Mouse (Mus musculus): ENCODE results near the gene Top2a. TPM values are rescaled to one million over a fixed set of nuclear protein-coding genes. Genes with fewer than 3 reads are reported as not detected.

Top2a gene
- polyA plus RNA-seq, 1 experiment from 2014 or later = 158 TPM

DNA sequence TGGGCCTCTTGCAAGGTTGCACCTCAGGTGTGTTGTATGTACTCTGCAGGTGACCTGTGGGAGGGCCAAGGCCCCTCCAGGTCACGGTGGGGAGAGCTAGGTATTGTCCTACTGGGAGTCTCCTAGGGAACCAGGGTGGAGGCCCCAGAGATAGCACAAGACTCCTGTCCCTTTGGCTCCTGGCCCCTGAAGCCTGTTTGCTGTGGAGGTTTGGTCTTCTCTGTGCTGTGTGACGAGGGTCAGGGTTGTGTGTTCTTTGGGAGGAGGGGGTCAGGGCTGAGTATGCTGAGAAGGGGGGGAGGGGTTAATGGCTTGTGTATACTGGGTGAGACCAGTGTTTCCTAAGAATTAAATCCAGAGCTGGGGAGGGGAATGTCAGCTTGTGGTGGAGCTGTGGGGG lies 70.6 kb downstream of the Top2a start:
- Histone ChIP-seq H3K4me2 (no peak overlapping the region; the same call in 1 of the 2 replicates), H3K36me3 (peaks cover 55% of the 10 kb centered on the region)

DNA sequence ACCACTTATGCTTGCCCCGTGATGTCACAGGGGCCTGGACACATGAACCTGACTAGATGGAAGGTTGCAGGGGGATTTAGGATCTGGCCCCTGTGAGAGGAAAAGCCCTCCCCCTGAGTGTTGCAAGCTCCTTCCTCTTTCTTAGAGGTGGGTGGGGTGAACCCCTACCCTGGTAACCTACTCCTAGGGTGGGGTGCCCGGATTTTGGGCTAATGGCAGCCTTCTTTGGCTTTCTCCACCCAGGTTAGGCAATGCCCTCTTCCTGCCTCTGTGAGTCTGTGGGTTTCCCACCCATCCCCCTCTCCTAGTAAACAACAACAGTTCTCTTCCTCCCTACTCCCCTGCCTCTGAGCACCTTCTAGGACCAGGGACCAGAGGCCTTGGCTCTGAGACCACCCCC lies 71.3 kb downstream of the Top2a start:
- ATAC-seq (ENCODE audit: extremely low read depth, insufficient number of reproducible peaks, low FRiP score, low TSS enrichment) = no peak
- peak overlapping the region; percentile 50 for H3K9ac ChIP-seq
- 49% methylated on average over 2 of the region's 2 CpGs for WGBS

More for the DNA sequence above, 70.6 kb downstream of the Top2a start:
- no peak for ATAC-seq (ENCODE audit: extremely low read depth, insufficient number of reproducible peaks, low FRiP score, low TSS enrichment)
- no peaks in the 10 kb centered on the region for H3K27me3 ChIP-seq (replicated peaks)
- peak overlapping the region; percentile 90 for H3K27ac ChIP-seq (replicated peaks)
- no peaks in the 10 kb centered on the region for H3K9me3 ChIP-seq
- peaks cover 81% of the 10 kb centered on the region for H3K4me1 ChIP-seq
- H3K9ac ChIP-seq = peak overlapping the region; percentile 60
- H3K4me3 ChIP-seq = no peak overlapping the region
- 20% methylated on average over 2 of the region's 2 CpGs for WGBS

GRCm38 (mm10) chr11:98952111-98952510 lies 71.9 kb downstream of the Top2a start:
- peak overlapping the region; percentile 17; the same call in 1 of the 2 replicates for H3K27ac ChIP-seq (replicated peaks)
- H3K4me3 ChIP-seq = no peak overlapping the region
- ATAC-seq (ENCODE audit: extremely low read depth, insufficient number of reproducible peaks, low FRiP score, low TSS enrichment) = no peak
- peaks cover 43% of the 10 kb centered on the region for H3K36me3 ChIP-seq
- H3K9me3 ChIP-seq = no peaks in the 10 kb centered on the region
- H3K4me2 ChIP-seq = no peak overlapping the region
- peaks cover 94% of the 10 kb centered on the region for H3K4me1 ChIP-seq
- WGBS = 85% methylated on average over 1 of the region's 1 CpGs
- H3K9ac ChIP-seq = peak overlapping the region; percentile 50; the same call in 1 of the 2 replicates
- no peaks in the 10 kb centered on the region for H3K27me3 ChIP-seq (replicated peaks)

More for the DNA sequence above, 71.3 kb downstream of the Top2a start:
- no peaks in the 10 kb centered on the region for H3K9me3 ChIP-seq
- H3K27me3 ChIP-seq (replicated peaks) = no peaks in the 10 kb centered on the region
- no peak overlapping the region for H3K4me2 ChIP-seq
- H3K4me3 ChIP-seq = no peak overlapping the region
- peak overlapping the region; percentile 17; the same call in 1 of the 2 replicates for H3K27ac ChIP-seq (replicated peaks)
- H3K36me3 ChIP-seq = peaks cover 49% of the 10 kb centered on the region
- H3K4me1 ChIP-seq = peaks cover 87% of the 10 kb centered on the region

DNA sequence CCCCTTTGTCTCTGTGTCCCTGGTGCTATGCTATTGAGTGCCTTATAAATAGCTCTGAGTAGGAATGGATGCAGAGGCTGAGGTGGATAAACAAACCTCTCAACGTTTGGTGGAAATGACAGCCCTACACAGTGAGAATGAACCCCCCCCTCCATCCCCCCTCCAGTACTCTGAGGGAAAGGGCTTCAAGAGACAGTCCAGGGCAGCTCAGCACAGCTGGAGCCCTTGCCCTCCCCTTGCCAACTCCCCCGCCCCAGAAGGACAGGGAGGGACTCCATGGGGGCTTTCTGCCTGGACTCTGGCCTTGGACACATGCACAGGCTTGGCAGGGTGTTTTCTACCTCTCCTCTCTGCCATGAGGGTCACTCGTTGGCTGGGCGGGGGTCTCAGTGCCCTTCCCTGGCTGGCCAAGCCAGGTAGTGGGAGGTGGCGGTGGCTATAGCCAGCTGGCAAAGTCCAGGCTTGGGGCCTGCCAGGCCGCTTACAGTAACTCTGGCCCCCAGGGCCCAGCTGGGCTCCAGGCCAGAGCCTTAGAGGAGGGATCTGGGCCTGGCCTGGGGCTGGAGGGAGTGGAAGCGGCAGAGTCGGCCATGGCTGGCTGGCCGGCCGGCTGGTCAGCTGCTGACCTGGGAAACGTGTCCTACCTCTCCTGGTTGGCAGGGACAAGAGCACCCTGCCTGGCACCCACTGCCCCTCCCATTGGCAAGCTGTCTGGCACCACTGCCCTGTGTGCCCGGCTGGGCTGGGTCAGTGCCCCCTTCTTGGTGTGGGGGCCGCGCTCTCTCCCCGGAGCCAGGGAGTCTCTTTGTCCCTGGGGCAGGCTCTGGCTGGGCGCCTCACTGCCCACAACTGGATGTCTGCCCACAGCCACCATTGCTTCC lies 72.7 kb downstream of the Top2a start:
- Histone ChIP-seq H3K27ac (replicated peaks) (peak overlapping the region; percentile 92), H3K9ac (peak overlapping the region; percentile 78), H3K4me3 (peak overlapping the region; percentile 5; the same call in 1 of the 2 replicates), H3K27me3 (replicated peaks) (no peaks in the 10 kb centered on the region), H3K36me3 (peaks cover 35% of the 10 kb centered on the region), H3K9me3 (no peaks in the 10 kb centered on the region), H3K4me1 (peaks cover 96% of the 10 kb centered on the region), H3K4me2 (peak overlapping the region; percentile 39)
- 54% methylated on average over 16 of the region's 16 CpGs for WGBS
- ATAC-seq (ENCODE audit: extremely low read depth, insufficient number of reproducible peaks, low FRiP score, low TSS enrichment) = peak; percentile 39; the same call in 1 of the 2 replicates

GRCm38 (mm10) chr11:98950484-98950883 lies 73.5 kb downstream of the Top2a start:
- Histone ChIP-seq H3K36me3 (peaks cover 34% of the 10 kb centered on the region), H3K4me1 (peaks cover 97% of the 10 kb centered on the region), H3K4me3 (no peak overlapping the region), H3K27ac (replicated peaks) (peak overlapping the region; percentile 92), H3K9ac (peak overlapping the region; percentile 69), H3K9me3 (no peaks in the 10 kb centered on the region), H3K27me3 (replicated peaks) (no peaks in the 10 kb centered on the region), H3K4me2 (no peak overlapping the region)
- no peak for ATAC-seq (ENCODE audit: extremely low read depth, insufficient number of reproducible peaks, low FRiP score, low TSS enrichment)
- WGBS = 77% methylated on average over 9 of the region's 9 CpGs

- WGBS = 80% methylated on average over 7 of the region's 7 CpGs
- peaks cover 34% of the 10 kb centered on the region for H3K36me3 ChIP-seq
- ATAC-seq (ENCODE audit: extremely low read depth, insufficient number of reproducible peaks, low FRiP score, low TSS enrichment) = no peak
- no peaks in the 10 kb centered on the region for H3K9me3 ChIP-seq
- H3K4me3 ChIP-seq = no peak overlapping the region
- peak overlapping the region; percentile 92 for H3K27ac ChIP-seq (replicated peaks)
- no peaks in the 10 kb centered on the region for H3K27me3 ChIP-seq (replicated peaks)
- peak overlapping the region; percentile 69 for H3K9ac ChIP-seq
- no peak overlapping the region for H3K4me2 ChIP-seq
- H3K4me1 ChIP-seq = peaks cover 97% of the 10 kb centered on the region
Measured at GRCm38 (mm10) chr11:98949958-98950460, 74.0 kb downstream of the Top2a start.

- H3K9ac ChIP-seq = peak overlapping the region; percentile 69
- no peak overlapping the region for H3K4me2 ChIP-seq
- H3K4me1 ChIP-seq = peaks cover 97% of the 10 kb centered on the region
- 70% methylated on average over 12 of the region's 12 CpGs for WGBS
- no peaks in the 10 kb centered on the region for H3K27me3 ChIP-seq (replicated peaks)
- no peak overlapping the region for H3K27ac ChIP-seq (replicated peaks)
- H3K9me3 ChIP-seq = no peaks in the 10 kb centered on the region
- H3K4me3 ChIP-seq = no peak overlapping the region
- H3K36me3 ChIP-seq = peaks cover 34% of the 10 kb centered on the region
- ATAC-seq (ENCODE audit: extremely low read depth, insufficient number of reproducible peaks, low FRiP score, low TSS enrichment) = no peak
Measured at GRCm38 (mm10) chr11:98949242-98949957, 74.6 kb downstream of the Top2a start.

GRCm38 (mm10) chr11:98947969-98948569 lies 75.9 kb downstream of the Top2a start:
- H3K27me3 ChIP-seq (replicated peaks) = no peaks in the 10 kb centered on the region
- H3K9ac ChIP-seq = no peak overlapping the region
- H3K4me2 ChIP-seq = peak overlapping the region; percentile 9; the same call in 1 of the 2 replicates
- H3K27ac ChIP-seq (replicated peaks) = peak overlapping the region; percentile 55
- 52% methylated on average over 18 of the region's 18 CpGs for WGBS
- H3K4me1 ChIP-seq = peaks cover 97% of the 10 kb centered on the region
- H3K9me3 ChIP-seq = no peaks in the 10 kb centered on the region
- H3K36me3 ChIP-seq = peaks cover 34% of the 10 kb centered on the region
- ATAC-seq (ENCODE audit: extremely low read depth, insufficient number of reproducible peaks, low FRiP score, low TSS enrichment) = no peak
- H3K4me3 ChIP-seq = no peak overlapping the region

DNA sequence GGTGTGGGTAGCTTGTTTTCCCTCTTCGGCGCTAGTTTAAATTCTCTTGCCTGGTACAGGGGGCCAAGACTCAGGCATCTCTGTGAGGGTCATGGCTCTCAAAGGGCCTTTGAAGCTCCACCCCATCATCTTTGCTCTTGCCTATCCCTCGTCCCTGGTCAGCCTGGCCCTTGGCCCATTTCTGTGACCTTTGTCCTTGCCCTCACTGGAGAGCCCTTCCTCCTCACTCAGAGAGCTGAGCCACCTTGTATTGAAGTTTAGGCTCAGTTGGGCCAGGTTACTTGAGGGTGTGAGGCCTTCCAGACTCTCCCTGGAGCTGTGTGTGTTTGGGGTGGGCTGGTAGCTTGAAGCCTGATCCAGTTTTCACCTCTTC lies 78.4 kb downstream of the Top2a start:
- ATAC-seq (ENCODE audit: extremely low read depth, insufficient number of reproducible peaks, low FRiP score, low TSS enrichment) = no peak
- peaks cover 16% of the 10 kb centered on the region for H3K36me3 ChIP-seq
- peak overlapping the region; percentile 99 for H3K27ac ChIP-seq (replicated peaks)
- H3K4me3 ChIP-seq = no peak overlapping the region
- no peaks in the 10 kb centered on the region for H3K9me3 ChIP-seq
- H3K27me3 ChIP-seq (replicated peaks) = no peaks in the 10 kb centered on the region
- H3K4me1 ChIP-seq = peaks cover 97% of the 10 kb centered on the region
- H3K4me2 ChIP-seq = 0 out of 2 replicates have a peak overlapping the region, but pooled peaks have one; percentile 5
- WGBS = 50% methylated on average over 3 of the region's 3 CpGs
- peak overlapping the region; percentile 91 for H3K9ac ChIP-seq

GRCm38 (mm10) chr11:98944897-98945604 lies 78.9 kb downstream of the Top2a start:
- H3K4me3 ChIP-seq = no peak overlapping the region
- H3K9ac ChIP-seq = peak overlapping the region; percentile 91
- 35% methylated on average over 11 of the region's 11 CpGs for WGBS
- no peak for ATAC-seq (ENCODE audit: extremely low read depth, insufficient number of reproducible peaks, low FRiP score, low TSS enrichment)
- H3K27me3 ChIP-seq (replicated peaks) = no peaks in the 10 kb centered on the region
- no peaks in the 10 kb centered on the region for H3K9me3 ChIP-seq
- H3K36me3 ChIP-seq = peaks cover 10% of the 10 kb centered on the region
- H3K27ac ChIP-seq (replicated peaks) = peak overlapping the region; percentile 99
- peaks cover 97% of the 10 kb centered on the region for H3K4me1 ChIP-seq
- H3K4me2 ChIP-seq = peak overlapping the region; percentile 79

Measured in heart, embryonic 13.5 days (tissue).